Mouse (Mus musculus) retina, postnatal 7 days (tissue): ENCODE results near the gene BC107364.
"Not testable (repeated sequence)": the region's sequence is repeated elsewhere in the genome, so short reads cannot be mapped to it uniquely, and the experiment has no call there.

ENCODE experiments used
- DNase-seq: peaks from one replicate; pipeline ENCODE4 v3.0.0-alpha.2; 2012; ENCODE audit warnings: low read depth, low spot score

BC107364 gene

GRCm38 (mm10) chr3:96452262-96452661, at the start of gene BC107364:
Gene BC107364, minus strand, starts transcription at chr3:96452306.
- DNase-seq = not testable (repeated sequence)

GRCm38 (mm10) chr3:96501391-96502115, 49.4 kb upstream of the BC107364 start:
- DNase-seq = peak; percentile 95

GRCm38 (mm10) chr3:96500691-96501265, 48.7 kb upstream of the BC107364 start:
- peak; percentile 75 for DNase-seq

- peak; percentile 84 for DNase-seq
Measured at GRCm38 (mm10) chr3:96500289-96500621, 48.1 kb upstream of the BC107364 start.

GRCm38 (mm10) chr3:96499481-96500288, 47.6 kb upstream of the BC107364 start:
- DNase-seq = peak; percentile 64

GRCm38 (mm10) chr3:96498476-96499245, 46.6 kb upstream of the BC107364 start:
- DNase-seq = no peak

- DNase-seq = peak; percentile 54
Measured at GRCm38 (mm10) chr3:96497451-96498028, 45.4 kb upstream of the BC107364 start.

- DNase-seq = not testable (repeated sequence)
Measured at GRCm38 (mm10) chr3:96496620-96497275, 44.6 kb upstream of the BC107364 start.

- DNase-seq = no peak
Measured at GRCm38 (mm10) chr3:96496216-96496615, 44.1 kb upstream of the BC107364 start.

GRCm38 (mm10) chr3:96495490-96496210, 43.5 kb upstream of the BC107364 start:
- no peak for DNase-seq

GRCm38 (mm10) chr3:96494912-96495311, 42.8 kb upstream of the BC107364 start:
- no peak for DNase-seq

GRCm38 (mm10) chr3:96494456-96494855, 42.4 kb upstream of the BC107364 start:
- not testable (repeated sequence) for DNase-seq

- not testable (repeated sequence) for DNase-seq
Measured at GRCm38 (mm10) chr3:96489636-96490035, 37.5 kb upstream of the BC107364 start.

GRCm38 (mm10) chr3:96488907-96489629, 37.0 kb upstream of the BC107364 start:
- not testable (repeated sequence) for DNase-seq

- not testable (repeated sequence) for DNase-seq
Measured at GRCm38 (mm10) chr3:96488290-96488906, 36.3 kb upstream of the BC107364 start.

GRCm38 (mm10) chr3:96487596-96488289, 35.6 kb upstream of the BC107364 start:
- DNase-seq = no peak

- DNase-seq = not testable (repeated sequence)
Measured at GRCm38 (mm10) chr3:96486828-96487559, 34.9 kb upstream of the BC107364 start.
